Mouse (Mus musculus): Measurements from ENCODE around the gene Rasip1.

Rasip1 gene

GRCm38 (mm10) chr7:45623507-45623906 lies 3.8 kb upstream of the Rasip1 start:
- in situ Hi-C loops (cut with MboI): no loop called here

- in situ Hi-C loops (cut with MboI): no loop called here
These were observed 2.6 kb upstream of the Rasip1 start for GRCm38 (mm10) chr7:45624718-45625117.

GRCm38 (mm10) chr7:45625481-45625880 lies 1.8 kb upstream of the Rasip1 start:
- in situ Hi-C loops (cut with MboI): no loop called here

- in situ Hi-C loops (cut with MboI): no loop called here
These were observed 664 bp upstream of the Rasip1 start for GRCm38 (mm10) chr7:45626571-45627076.

GRCm38 (mm10) chr7:45628364-45629294 lies 1.3 kb downstream of the Rasip1 start:
- in situ Hi-C loops (cut with MboI): no loop called here

GRCm38 (mm10) chr7:45630064-45630907 lies 3.0 kb downstream of the Rasip1 start:
- in situ Hi-C loops (cut with MboI): no loop called here

- in situ Hi-C loops (cut with MboI): no loop called here
These were observed 5.2 kb downstream of the Rasip1 start for GRCm38 (mm10) chr7:45632499-45632898.

- in situ Hi-C loops (cut with MboI): no loop called here
These were observed 7.8 kb downstream of the Rasip1 start for GRCm38 (mm10) chr7:45634946-45635681.

- in situ Hi-C loops (cut with MboI): no loop called here
These were observed 8.7 kb downstream of the Rasip1 start for GRCm38 (mm10) chr7:45635711-45636688.

- in situ Hi-C loops (cut with MboI): no loop called here
These were observed 10.4 kb downstream of the Rasip1 start for GRCm38 (mm10) chr7:45637710-45638109.

GRCm38 (mm10) chr7:45638623-45639401 lies 11.5 kb downstream of the Rasip1 start:
- in situ Hi-C loops (cut with MboI): no loop called here

GRCm38 (mm10) chr7:45639561-45640027 lies 12.3 kb downstream of the Rasip1 start, which contains the start of gene Mamstr:
Mamstr (plus strand) TSS chr7:45639977.
- in situ Hi-C loops (cut with MboI): no loop called here

GRCm38 (mm10) chr7:45640191-45640957 lies 13.1 kb downstream of the Rasip1 start:
- in situ Hi-C loops (cut with MboI): no loop called here

GRCm38 (mm10) chr7:45641391-45642040 lies 14.2 kb downstream of the Rasip1 start:
- in situ Hi-C loops (cut with MboI): no loop called here

- in situ Hi-C loops (cut with MboI): no loop called here
These were observed 14.8 kb downstream of the Rasip1 start for GRCm38 (mm10) chr7:45642083-45642482.

- in situ Hi-C loops (cut with MboI): no loop called here
These were observed 15.4 kb downstream of the Rasip1 start for GRCm38 (mm10) chr7:45642503-45643255.

- in situ Hi-C loops (cut with MboI): no loop called here
These were observed 16.3 kb downstream of the Rasip1 start for GRCm38 (mm10) chr7:45643441-45644178.

All from mature B cell (primary cell).